In the genomic region with DNA sequence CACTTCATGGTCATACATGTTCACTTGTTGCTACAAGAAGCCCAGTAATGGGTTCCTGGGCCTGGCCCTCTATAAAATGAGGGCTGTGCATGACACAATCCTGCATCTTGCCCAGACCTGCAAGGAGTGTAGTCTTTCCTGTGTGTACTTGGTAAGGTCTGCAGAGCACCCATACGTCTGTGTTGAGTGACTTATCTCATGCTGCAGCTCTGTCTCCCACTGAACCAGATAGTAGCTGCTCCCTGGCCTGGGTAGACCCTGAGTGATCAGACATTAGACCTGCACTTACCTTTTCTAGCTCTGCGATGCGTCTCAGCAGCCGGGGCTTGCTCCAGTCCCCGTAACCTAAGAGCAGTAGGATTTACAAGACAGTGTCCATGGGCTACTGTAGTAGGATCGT, we compare ENCODE assay signal across 30 mouse cellular contexts. TPM values are rescaled to one million over a fixed set of nuclear protein-coding genes. Genes with fewer than 3 reads are reported as not detected.
DNase-seq lines count a peak whose midpoint lies in the region; ATAC-seq and TF ChIP-seq lines count a peak whose summit lies in the region.
"Had no signal": no experiment of that assay in that cellular context is flagged by ENCODE, and none has a peak within 500 bp of the region (broad histone marks: within the 10 kb centered on the region; RNA-seq: fewer than 3 reads in every experiment).

No protein-coding gene starts in this region.

- ATAC-seq in liver, postnatal 0 days, result no peak
- peak; percentile 79 for ATAC-seq in liver, embryonic 12.5 days
- ATAC-seq in liver, embryonic 15.5 days (ENCODE audit: insufficient read depth), result peak; percentile 65
- peak; percentile 60 for ATAC-seq in megakaryocyte-erythroid progenitor cell, adult 5-6 weeks (replicated peaks; ENCODE audit: low FRiP score, low TSS enrichment, poor library complexity, severe bottlenecking)
- ATAC-seq: forebrain, embryonic 14.5 days; forebrain, postnatal 0 days; Patski had no signal

- DNase-seq in liver, result peak; percentile 28
- no peak for DNase-seq in liver, postnatal 0 days
- no peak for DNase-seq in gastrocnemius, postnatal 36 days
- DNase-seq in layer of hippocampus, postnatal 36 days, result no peak
- DNase-seq: adrenal gland, adult 2 months; adrenal gland, postnatal 14 days; B cell, adult 2 months; cerebellum, adult 11 months; cerebellum, adult 2 months; cerebellum, adult 9-11 months; cerebellum, postnatal 25 days; forebrain, postnatal 0 days; gastrocnemius, adult 2 months; gastrocnemius, postnatal 14 days; heart, adult 18-20 months; heart, postnatal 10 days; heart, postnatal 36 days had no signal

- intact Hi-C loops in gastrocnemius, postnatal 36 days (cut with DNase I), result loop anchor here (5.0 kb wide), 1 partner anchor 55 kb away; no protein-coding TSS in a partner anchor

- no peaks in the 10 kb centered on the region for H3K4me1 ChIP-seq in liver, postnatal 0 days (ENCODE audit: insufficient read depth)
- peaks cover 24% of the 10 kb centered on the region for H3K4me1 ChIP-seq in liver, embryonic 12.5 days
- H3K4me1 ChIP-seq in liver, embryonic 15.5 days (replicated peaks), result peaks cover 16% of the 10 kb centered on the region
- H3K4me1 ChIP-seq: embryonic facial prominence, embryonic 12.5 days; heart, embryonic 12.5 days; heart, embryonic 15.5 days; hindbrain, embryonic 13.5 days had no signal

- no peak overlapping the region for H3K9ac ChIP-seq in liver, postnatal 0 days (replicated peaks)
- H3K9ac ChIP-seq in liver, embryonic 12.5 days, result no peak overlapping the region
- no peak overlapping the region for H3K9ac ChIP-seq in liver, embryonic 15.5 days
- H3K9ac ChIP-seq: embryonic facial prominence, embryonic 12.5 days; embryonic facial prominence, embryonic 15.5 days; forebrain, postnatal 0 days; heart, embryonic 12.5 days; heart, embryonic 15.5 days; hindbrain, embryonic 13.5 days had no signal

- H3K4me3 ChIP-seq in liver, postnatal 0 days (ENCODE audit: low read depth, low read length), result no peak overlapping the region
- no peak overlapping the region for H3K4me3 ChIP-seq in liver, embryonic 12.5 days
- no peak overlapping the region for H3K4me3 ChIP-seq in liver, embryonic 15.5 days (replicated peaks)
- H3K4me3 ChIP-seq: embryonic facial prominence, embryonic 12.5 days; embryonic facial prominence, embryonic 15.5 days; gastrocnemius, adult 2 months; heart, embryonic 12.5 days; heart, embryonic 15.5 days; hindbrain, embryonic 10.5 days; hindbrain, embryonic 13.5 days had no signal

- peaks cover 4% of the 10 kb centered on the region; the same call in 1 of the 2 replicates for H3K36me3 ChIP-seq in liver, postnatal 0 days (replicated peaks; ENCODE audit: insufficient read depth, low read length)
- H3K36me3 ChIP-seq in liver, embryonic 12.5 days, result peaks cover 14% of the 10 kb centered on the region; the same call in 1 of the 2 replicates
- H3K36me3 ChIP-seq in liver, embryonic 15.5 days (replicated peaks), result no peaks in the 10 kb centered on the region
- H3K36me3 ChIP-seq: G1E had no signal

- TF ChIP-seq EP300 in liver, postnatal 0 days (IDR thresholded peaks at IDR 0.05; ENCODE audit: low read depth), result no peak

- no peak overlapping the region for H3K4me2 ChIP-seq in liver, postnatal 0 days (ENCODE audit: low read depth, low read length)
- H3K4me2 ChIP-seq in liver, embryonic 12.5 days, result peak overlapping the region; percentile 10; the same call in 1 of the 2 replicates
- H3K4me2 ChIP-seq in liver, embryonic 15.5 days, result no peak overlapping the region
- H3K4me2 ChIP-seq: embryonic facial prominence, embryonic 12.5 days; embryonic facial prominence, embryonic 15.5 days; heart, embryonic 12.5 days; heart, embryonic 15.5 days; hindbrain, embryonic 13.5 days had no signal

- H3K9me3 ChIP-seq in liver, postnatal 0 days (ENCODE audit: low read length), result no peaks in the 10 kb centered on the region
- no peaks in the 10 kb centered on the region for H3K9me3 ChIP-seq in liver, embryonic 12.5 days (replicated peaks)
- no peaks in the 10 kb centered on the region for H3K9me3 ChIP-seq in liver, embryonic 15.5 days (replicated peaks)
- H3K9me3 ChIP-seq: embryonic facial prominence, embryonic 12.5 days; embryonic facial prominence, embryonic 15.5 days; G1E; heart, embryonic 12.5 days; heart, embryonic 15.5 days; hindbrain, embryonic 10.5 days; hindbrain, embryonic 13.5 days had no signal

- no peak overlapping the region for H3K27ac ChIP-seq in liver, postnatal 0 days (ENCODE audit: low read depth)
- no peak overlapping the region for H3K27ac ChIP-seq in liver, embryonic 12.5 days
- H3K27ac ChIP-seq in liver, embryonic 15.5 days (replicated peaks), result no peak overlapping the region
- H3K27ac ChIP-seq: embryonic facial prominence, embryonic 12.5 days; embryonic facial prominence, embryonic 15.5 days; gastrocnemius, adult 2 months; heart, embryonic 15.5 days; hindbrain, embryonic 10.5 days; hindbrain, embryonic 13.5 days had no signal

- TF ChIP-seq CTCF in liver, postnatal 0 days (IDR thresholded peaks at IDR 0.05; ENCODE audit: low read depth), result no peak

- H3K27me3 ChIP-seq in liver, postnatal 0 days (ENCODE audit: insufficient read depth, low read length), result no peaks in the 10 kb centered on the region
- no peaks in the 10 kb centered on the region for H3K27me3 ChIP-seq in liver, embryonic 12.5 days (replicated peaks)
- no peaks in the 10 kb centered on the region for H3K27me3 ChIP-seq in liver, embryonic 15.5 days
- H3K27me3 ChIP-seq: CH12.LX; embryonic facial prominence, embryonic 12.5 days; embryonic facial prominence, embryonic 15.5 days; heart, embryonic 12.5 days; heart, embryonic 15.5 days; hindbrain, embryonic 13.5 days; Patski had no signal

- WGBS in liver, postnatal 0 days (ENCODE audit: insufficient replicate concordance), result 74% methylated on average over 6 of the region's 6 CpGs
- 50% methylated on average over 6 of the region's 6 CpGs for WGBS in liver, embryonic 12.5 days (ENCODE audit: insufficient replicate concordance)
- 44% methylated on average over 6 of the region's 6 CpGs for WGBS in liver, embryonic 15.5 days (ENCODE audit: insufficient replicate concordance)

RNA-seq across cellular contexts. Expression of gene Iqce, which starts 20.1 kb away (rescaled TPM):
- polyA plus RNA-seq in liver, postnatal 0 days (2015; fragmentation: Nextera tagmentation; extraction: Ambion mirVana), result 3.6 and 4.2 TPM in 2 replicates
- polyA plus RNA-seq in liver, embryonic 12.5 days (2016; fragmentation: Nextera tagmentation; extraction: Ambion mirVana), result 7.0 and 7.9 TPM in 2 replicates
- polyA plus RNA-seq in liver, embryonic 15.5 days (2015; fragmentation: Nextera tagmentation; extraction: Ambion mirVana), result 4.1 and 4.2 TPM in 2 replicates
- total RNA-seq in megakaryocyte-erythroid progenitor cell, adult 5-6 weeks (2014; fragmentation: Nextera tagmentation), result 23.0 and 24.6 TPM in 2 replicates
- total RNA-seq in megakaryocyte-erythroid progenitor cell, adult 5-6 weeks (2017), result 5.6 and 13.0 TPM in 2 replicates
- 1 to 10 TPM; 2.6 to 3.1 TPM for total RNA-seq in gastrocnemius, postnatal 36 days (2021)
- total RNA-seq in layer of hippocampus, postnatal 36 days (2021), result 10 to 100 TPM; 48.7 to 66.2 TPM

RNA-seq across cellular contexts. Expression of gene Brat1, which starts 22.7 kb away (rescaled TPM):
- 4.7 and 4.9 TPM in 2 replicates for polyA plus RNA-seq in liver, postnatal 0 days (2015; fragmentation: Nextera tagmentation; extraction: Ambion mirVana)
- polyA plus RNA-seq in liver, embryonic 12.5 days (2016; fragmentation: Nextera tagmentation; extraction: Ambion mirVana), result 10.6 and 12.2 TPM in 2 replicates
- polyA plus RNA-seq in liver, embryonic 15.5 days (2015; fragmentation: Nextera tagmentation; extraction: Ambion mirVana), result 7.2 and 7.5 TPM in 2 replicates
- total RNA-seq in megakaryocyte-erythroid progenitor cell, adult 5-6 weeks (2014; fragmentation: Nextera tagmentation), result 24.7 and 25.7 TPM in 2 replicates
- total RNA-seq in megakaryocyte-erythroid progenitor cell, adult 5-6 weeks (2017), result 14.9 and 15.7 TPM in 2 replicates
- 1 to 10 TPM; 4.6 to 5.1 TPM for total RNA-seq in gastrocnemius, postnatal 36 days (2021)
- 10 to 100 TPM; 19.5 to 21.0 TPM for total RNA-seq in layer of hippocampus, postnatal 36 days (2021)

RNA-seq across cellular contexts. Expression of gene Ttyh3, which starts 33.3 kb away (rescaled TPM):
- polyA plus RNA-seq in liver, postnatal 0 days (2015; fragmentation: Nextera tagmentation; extraction: Ambion mirVana), result 5.2 and 6.5 TPM in 2 replicates
- polyA plus RNA-seq in liver, embryonic 12.5 days (2016; fragmentation: Nextera tagmentation; extraction: Ambion mirVana), result 13.0 and 15.6 TPM in 2 replicates
- 6.7 and 7.6 TPM in 2 replicates for polyA plus RNA-seq in liver, embryonic 15.5 days (2015; fragmentation: Nextera tagmentation; extraction: Ambion mirVana)
- total RNA-seq in megakaryocyte-erythroid progenitor cell, adult 5-6 weeks (2014; fragmentation: Nextera tagmentation), result 26.7 and 32.2 TPM in 2 replicates
- total RNA-seq in megakaryocyte-erythroid progenitor cell, adult 5-6 weeks (2017), result 5.6 and 8.6 TPM in 2 replicates
- total RNA-seq in gastrocnemius, postnatal 36 days (2021), result 1 to 10 TPM; 4.6 to 5.2 TPM
- total RNA-seq in layer of hippocampus, postnatal 36 days (2021), result 100 to 1,000 TPM; 191 to 221 TPM

RNA-seq across cellular contexts. Expression of gene Amz1, which starts 41.8 kb away (rescaled TPM):
- polyA plus RNA-seq in liver, postnatal 0 days (2015; fragmentation: Nextera tagmentation; extraction: Ambion mirVana), result 2.1 and 2.2 TPM in 2 replicates
- polyA plus RNA-seq in liver, embryonic 12.5 days (2016; fragmentation: Nextera tagmentation; extraction: Ambion mirVana), result 0.99 and 1.2 TPM in 2 replicates
- polyA plus RNA-seq in liver, embryonic 15.5 days (2015; fragmentation: Nextera tagmentation; extraction: Ambion mirVana), result 1.4 and 1.7 TPM in 2 replicates
- 0.46 TPM in 1 of 2 replicates, not detected in the other for total RNA-seq in megakaryocyte-erythroid progenitor cell, adult 5-6 weeks (2014; fragmentation: Nextera tagmentation)
- 1.3 TPM in 1 of 2 replicates, not detected in the other for total RNA-seq in megakaryocyte-erythroid progenitor cell, adult 5-6 weeks (2017)
- total RNA-seq in gastrocnemius, postnatal 36 days (2021), result under 1 TPM; 0.22 to 0.38 TPM
- 10 to 100 TPM; 12.1 to 13.0 TPM for total RNA-seq in layer of hippocampus, postnatal 36 days (2021)

Comparison
In these comparisons a context has a peak if more than half of its experiments do, and no peak if none do; other contexts are left out.
1. RNA of gene Ttyh3, which starts 33.3 kb away (total RNA-seq): 191 to 221 TPM in layer of hippocampus, postnatal 36 days; 5.6 to 32.2 TPM in megakaryocyte-erythroid progenitor cell, adult 5-6 weeks and 4.6 to 5.2 TPM in gastrocnemius, postnatal 36 days; every median in the first group is over 4 times any median in the second.